Mouse (Mus musculus): ENCODE data around the gene Tnni2.

Gene Tnni2

GRCm38 (mm10) chr7:142488053-142488452 is 46.4 kb downstream of the Tnni2 start:
- DNase-seq = no peak

GRCm38 (mm10) chr7:142493535-142493934 is 51.9 kb downstream of the Tnni2 start:
- DNase-seq = no peak

Data from cerebellum, adult 11 months (tissue).